8 mouse cellular contexts compared by ENCODE assay signal in genomic region chr2:34971080-34971888, GRCm38 (mm10).
"Had no signal": no experiment of that assay in that cellular context is flagged by ENCODE, and none has a peak within 500 bp of the region (broad histone marks: within the 10 kb centered on the region; RNA-seq: fewer than 3 reads in every experiment).

No protein-coding gene starts in this region.

- H3K27ac ChIP-seq: lung, embryonic 15.5 days; macrophage; midbrain, embryonic 13.5 days; midbrain, embryonic 15.5 days; neural tube, embryonic 12.5 days; stomach, embryonic 15.5 days; stomach, postnatal 0 days had no signal

- H3K27me3 ChIP-seq: lung, embryonic 15.5 days; midbrain, embryonic 13.5 days; midbrain, embryonic 15.5 days; neural tube, embryonic 12.5 days; stomach, embryonic 15.5 days had no signal

- H3K4me1 ChIP-seq: lung, embryonic 15.5 days; midbrain, embryonic 13.5 days; midbrain, embryonic 15.5 days; neural tube, embryonic 12.5 days; stomach, embryonic 15.5 days had no signal

- H3K4me3 ChIP-seq: lung, embryonic 15.5 days; midbrain, embryonic 13.5 days; midbrain, embryonic 15.5 days; neural tube, embryonic 12.5 days; stomach, embryonic 15.5 days had no signal

- H3K9ac ChIP-seq: liver, postnatal 0 days; lung, embryonic 15.5 days; midbrain, embryonic 13.5 days; midbrain, embryonic 15.5 days; neural tube, embryonic 12.5 days; stomach, embryonic 15.5 days had no signal

- H3K4me2 ChIP-seq: lung, embryonic 15.5 days; midbrain, embryonic 13.5 days; midbrain, embryonic 15.5 days; neural tube, embryonic 12.5 days; stomach, embryonic 15.5 days had no signal

- ATAC-seq: liver, postnatal 0 days; midbrain, embryonic 13.5 days; midbrain, embryonic 15.5 days had no signal

- H3K36me3 ChIP-seq: lung, embryonic 15.5 days; midbrain, embryonic 13.5 days; midbrain, embryonic 15.5 days; neural tube, embryonic 12.5 days; stomach, embryonic 15.5 days had no signal

- H3K9me3 ChIP-seq: lung, embryonic 15.5 days; midbrain, embryonic 13.5 days; midbrain, embryonic 15.5 days; neural tube, embryonic 12.5 days; stomach, embryonic 15.5 days had no signal
